Mouse (Mus musculus) heart, embryonic 16.5 days (tissue): Measurements from ENCODE around the gene Gabpb2. TPM values are rescaled to one million over a fixed set of nuclear protein-coding genes. Genes with fewer than 3 reads are reported as not detected.

Experiments
- ATAC-seq: fragments of 200-750 bp; cut with Nextera tagmentation; replicated peaks from 2 replicates; pipeline ENCODE4 v1.8.0; 2017; ENCODE audit warnings: moderate number of reproducible peaks; ENCODE audit not compliant: insufficient read depth, low FRiP score; ENCODE audit errors: extremely low read depth
- H3K27ac ChIP-seq: fragments of 300-500 bp; sonication (generic); 2 replicates; pipeline ENCODE4 v1.5.1; 2014; ENCODE audit warnings: mild to moderate bottlenecking, low read length, control low read depth, moderate library complexity
- H3K27me3 ChIP-seq: fragments of 300-500 bp; sonication (generic); 2 replicates; pipeline ENCODE4 v1.6.1; 2014; ENCODE audit warnings: low read length, mixed read lengths; ENCODE audit not compliant: control insufficient read depth, insufficient read depth
- H3K36me3 ChIP-seq: fragments of 300-500 bp; sonication (generic); 2 replicates; pipeline ENCODE4 v1.6.1; 2014; ENCODE audit not compliant: control insufficient read depth, insufficient read depth
- H3K4me1 ChIP-seq: fragments of 300-500 bp; sonication (generic); 2 replicates; pipeline ENCODE4 v1.6.1; 2014; ENCODE audit warnings: low read length, mixed read lengths; ENCODE audit not compliant: control insufficient read depth, insufficient read depth
- H3K4me2 ChIP-seq: fragments of 300-500 bp; sonication (generic); 2 replicates; pipeline ENCODE4 v1.6.1; 2014; ENCODE audit warnings: low read depth, mild to moderate bottlenecking, control low read depth, low read length
- H3K4me3 ChIP-seq: fragments of 300-500 bp; sonication (generic); 2 replicates; pipeline ENCODE4 v1.5.1; 2014; ENCODE audit warnings: mild to moderate bottlenecking, control low read depth, low read length
- H3K9ac ChIP-seq: fragments of 300-500 bp; sonication (generic); 2 replicates; pipeline ENCODE4 v1.6.1; 2014; ENCODE audit warnings: low read length, control low read depth
- H3K9me3 ChIP-seq: fragments of 300-500 bp; sonication (generic); replicated peaks from 2 replicates; pipeline ENCODE4 v1.6.1; 2016; ENCODE audit warnings: low read length; ENCODE audit not compliant: control insufficient read depth
- WGBS: fragments of 180-500 bp; shearing (Covaris S2); extraction: QIAGEN DNeasy Blood & Tissue Kit; methylation state at CpG from one replicate; pipeline ENCODE4 v1.1.7; 2014; 5-methylcytosine and 5-hydroxymethylcytosine counted together
- polyA plus RNA-seq: library from polyadenylated mRNA; unstranded; fragments of >200 nt; fragmentation: Nextera tagmentation; extraction: Ambion mirVana; gene quantifications from 2 replicates; pipeline ENCODE4 v1.2.1, GENCODE M21; 2015

The Gabpb2 gene
- polyA plus RNA-seq, 1 experiment from 2014 or later: 6.3 TPM

DNA sequence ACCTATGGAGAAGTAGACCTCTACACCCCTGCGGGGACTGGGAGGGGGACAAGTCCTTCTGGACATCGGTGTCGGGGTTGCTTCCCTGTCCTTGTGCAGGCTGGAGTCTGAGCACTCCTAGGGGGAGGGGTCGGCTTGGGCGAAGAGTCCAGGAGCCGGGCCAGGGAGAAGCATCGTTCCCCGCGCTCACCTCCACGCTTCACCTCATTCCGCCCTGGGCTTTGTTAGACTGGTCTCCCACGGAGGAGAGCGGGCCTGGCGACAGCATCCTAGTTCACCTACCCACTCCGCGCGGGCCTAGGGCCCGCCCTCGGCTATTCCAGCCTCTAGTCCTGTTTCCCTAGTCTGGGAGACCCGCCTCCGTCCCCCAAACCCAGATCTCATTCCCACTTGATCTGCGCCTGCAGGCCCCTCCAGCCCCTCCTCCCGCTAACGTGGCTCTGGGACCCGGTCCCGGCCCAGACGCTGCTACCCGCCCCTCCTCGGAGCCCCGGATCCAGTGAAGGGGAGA, 56.6 kb downstream of the Gabpb2 start:
- H3K27ac ChIP-seq: no peak overlapping the region
- H3K27me3 ChIP-seq: no peaks in the 10 kb centered on the region
- no peaks in the 10 kb centered on the region for H3K9me3 ChIP-seq
- H3K4me2 ChIP-seq: peak overlapping the region; percentile 95
- H3K9ac ChIP-seq: peak overlapping the region; percentile 65
- ATAC-seq: no peak
- H3K36me3 ChIP-seq: no peaks in the 10 kb centered on the region
- 3% methylated on average over 30 of the region's 30 CpGs for WGBS
- peaks cover 37% of the 10 kb centered on the region for H3K4me1 ChIP-seq
- peak overlapping the region; percentile 62 for H3K4me3 ChIP-seq

DNA sequence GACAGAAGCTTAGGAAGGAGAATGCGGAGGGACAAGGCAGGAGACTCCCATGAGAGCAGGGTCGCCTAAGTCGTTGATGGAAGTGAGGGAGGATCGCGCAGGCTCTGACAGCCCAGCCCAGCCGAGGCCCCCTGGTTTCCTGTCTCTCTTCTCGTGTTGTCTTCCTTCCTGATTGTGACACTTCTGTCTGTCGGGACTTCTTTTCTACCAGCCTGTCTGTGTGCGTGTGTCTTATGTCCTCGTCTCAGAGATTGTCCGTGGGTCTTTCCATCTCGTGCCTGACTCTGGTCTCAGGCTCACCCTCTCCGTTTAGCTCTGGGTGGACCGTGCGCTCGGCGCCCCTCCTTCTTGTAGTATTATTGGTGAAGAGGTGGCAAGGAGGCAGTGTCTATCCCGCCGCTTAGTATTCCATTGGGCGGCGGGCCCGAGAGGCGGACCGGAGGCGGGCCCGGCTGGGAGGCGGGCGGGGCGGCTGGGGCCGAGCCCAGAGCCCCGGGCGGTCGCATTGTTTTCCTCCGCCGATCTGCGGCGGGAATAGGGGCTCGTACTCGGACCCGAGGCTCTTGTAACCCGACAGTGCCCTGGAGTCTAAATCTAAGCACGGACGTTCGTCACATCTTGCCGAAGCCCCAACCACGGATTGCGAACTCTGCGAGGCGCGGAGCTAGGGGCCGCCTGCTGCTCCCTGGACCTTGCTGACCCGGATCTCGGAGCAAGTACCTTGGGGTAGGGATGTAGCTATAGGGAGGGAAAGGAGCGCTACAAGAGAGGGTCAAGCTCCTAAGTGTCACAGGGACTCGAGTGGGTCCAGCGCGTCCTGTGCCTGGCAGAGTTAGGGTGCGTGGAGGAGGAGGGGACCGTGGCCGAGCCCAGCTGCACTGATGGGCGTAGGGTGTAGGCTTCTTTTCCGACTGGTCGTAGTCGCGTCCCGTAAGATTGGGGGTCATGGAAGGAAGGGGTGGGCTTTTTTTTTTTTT, 57.4 kb downstream of the Gabpb2 start, which contains the start of gene Sema6c:
Gene Sema6c, plus strand, starts transcription at position 471 of the 977 bp plus-strand sequence.
- Histone ChIP-seq H3K9me3 (no peaks in the 10 kb centered on the region), H3K9ac (peak within 1 kb of the TSS; percentile 65), H3K27ac (no peak within 1 kb of the TSS), H3K36me3 (no peaks in the 10 kb centered on the region), H3K27me3 (no peaks in the 10 kb centered on the region), H3K4me1 (peaks cover 37% of the 10 kb centered on the region), H3K4me2 (peak within 1 kb of the TSS; percentile 95), H3K4me3 (peak within 1 kb of the TSS; percentile 62)
- ATAC-seq: peak; percentile 96
- WGBS: under 1% methylated on average over 66 of the region's 66 CpGs

DNA sequence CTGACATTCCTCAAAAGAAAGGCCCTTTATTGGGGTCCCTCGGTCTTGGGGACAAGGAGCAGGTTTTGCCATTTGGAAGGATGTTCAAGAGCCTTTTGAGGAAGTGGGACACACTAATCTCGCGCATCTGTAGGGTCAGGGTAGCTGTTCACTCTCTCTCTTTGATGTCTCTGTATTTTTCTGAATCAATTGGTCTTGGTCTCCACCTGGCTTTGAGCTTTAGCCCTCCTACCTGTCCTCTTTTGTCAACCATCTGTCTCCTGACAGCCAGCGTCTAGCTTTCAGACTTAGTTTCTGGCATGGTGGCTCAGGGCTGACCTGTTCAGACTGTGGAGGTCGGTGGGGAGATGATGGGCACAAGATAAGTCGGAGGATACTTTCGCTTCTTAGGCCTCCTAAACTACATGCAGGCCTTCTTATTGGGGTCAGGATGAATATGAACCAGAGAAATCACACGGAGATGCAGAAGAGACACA, 58.2 kb downstream of the Gabpb2 start:
- Histone ChIP-seq H3K36me3 (no peaks in the 10 kb centered on the region), H3K9ac (peak overlapping the region; percentile 58), H3K4me2 (peak overlapping the region; percentile 95), H3K27me3 (no peaks in the 10 kb centered on the region), H3K27ac (no peak overlapping the region), H3K4me1 (peaks cover 31% of the 10 kb centered on the region), H3K4me3 (peak overlapping the region; percentile 62), H3K9me3 (no peaks in the 10 kb centered on the region)
- WGBS: 19% methylated on average over 8 of the region's 8 CpGs
- no peak for ATAC-seq

DNA sequence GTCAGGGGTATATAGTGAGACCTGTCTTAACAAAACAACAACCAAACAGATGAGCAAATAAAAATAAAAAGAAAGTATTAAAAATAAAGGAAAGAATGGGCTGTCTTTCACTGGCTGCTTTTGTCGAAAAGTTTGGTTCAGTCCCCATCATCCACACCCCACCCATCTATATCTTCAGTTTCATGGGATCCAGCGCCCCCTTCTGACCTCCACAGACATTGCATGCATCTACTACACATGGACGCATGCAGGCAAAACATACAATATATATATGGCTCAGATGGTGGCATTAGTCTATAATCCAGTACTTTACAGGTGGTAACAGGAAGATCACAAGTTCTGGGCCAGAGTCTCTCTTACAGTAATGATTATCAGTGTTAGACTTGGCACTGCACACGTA, 63.8 kb downstream of the Gabpb2 start:
- Histone ChIP-seq H3K4me3 (no peak overlapping the region), H3K27me3 (no peaks in the 10 kb centered on the region), H3K4me1 (no peaks in the 10 kb centered on the region), H3K9ac (no peak overlapping the region), H3K4me2 (no peak overlapping the region), H3K9me3 (no peaks in the 10 kb centered on the region), H3K27ac (no peak overlapping the region), H3K36me3 (no peaks in the 10 kb centered on the region)
- no peak for ATAC-seq
- WGBS: 49% methylated on average over 4 of the region's 4 CpGs

DNA sequence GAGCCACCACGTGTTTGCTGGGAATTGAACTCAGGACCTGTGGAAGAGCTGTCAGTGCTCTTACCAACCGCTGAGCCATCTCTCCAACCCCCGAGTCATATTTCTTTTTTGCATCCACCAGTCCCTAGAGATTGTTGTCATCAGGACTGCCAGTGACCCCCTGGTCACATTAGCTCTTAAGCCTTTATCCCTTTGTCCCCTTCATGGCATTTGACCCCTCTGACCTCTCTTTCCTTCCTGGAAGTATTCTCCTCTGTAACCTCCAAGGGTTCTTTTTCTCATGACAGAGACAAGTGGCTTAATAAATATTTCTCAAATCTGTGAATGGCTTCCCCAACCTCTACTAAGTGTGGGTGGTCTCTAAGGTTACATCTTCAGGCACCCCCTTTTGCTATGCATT, 69.8 kb downstream of the Gabpb2 start:
- no peak for ATAC-seq

DNA sequence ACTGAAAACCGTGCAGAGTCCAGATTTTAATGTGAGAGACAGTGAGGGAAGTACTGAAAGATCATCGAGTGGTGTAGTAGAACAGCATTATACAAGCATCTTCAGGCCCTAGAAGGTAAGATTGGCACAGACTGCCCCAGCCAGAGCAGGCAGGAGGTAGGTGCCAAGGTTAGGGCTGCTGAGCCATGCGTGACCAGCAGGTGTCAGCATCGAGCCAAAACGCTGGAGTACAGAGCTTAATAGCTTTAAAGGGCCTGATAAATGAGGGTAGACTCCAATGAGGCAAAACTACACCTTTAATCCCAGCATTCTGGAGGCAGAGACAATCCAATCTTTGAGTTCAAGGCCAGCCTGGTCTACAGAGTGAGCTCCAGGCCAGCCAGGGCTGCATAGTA, 75.1 kb downstream of the Gabpb2 start:
- no peak overlapping the region for H3K4me2 ChIP-seq
- H3K4me3 ChIP-seq: no peak overlapping the region
- no peak overlapping the region for H3K27ac ChIP-seq
- no peaks in the 10 kb centered on the region for H3K27me3 ChIP-seq
- WGBS: 6% methylated on average over 5 of the region's 5 CpGs
- H3K4me1 ChIP-seq: no peaks in the 10 kb centered on the region
- H3K9ac ChIP-seq: no peak overlapping the region
- ATAC-seq: peak; percentile 64
- H3K9me3 ChIP-seq: no peaks in the 10 kb centered on the region
- peaks cover 4% of the 10 kb centered on the region; the same call in 1 of the 2 replicates for H3K36me3 ChIP-seq

More for the DNA sequence above, 69.8 kb downstream of the Gabpb2 start:
- Histone ChIP-seq H3K27me3 (no peaks in the 10 kb centered on the region), H3K9me3 (no peaks in the 10 kb centered on the region), H3K4me1 (no peaks in the 10 kb centered on the region), H3K27ac (no peak overlapping the region), H3K4me2 (no peak overlapping the region), H3K9ac (no peak overlapping the region), H3K4me3 (no peak overlapping the region), H3K36me3 (no peaks in the 10 kb centered on the region)
- WGBS: 68% methylated on average over 3 of the region's 3 CpGs

DNA sequence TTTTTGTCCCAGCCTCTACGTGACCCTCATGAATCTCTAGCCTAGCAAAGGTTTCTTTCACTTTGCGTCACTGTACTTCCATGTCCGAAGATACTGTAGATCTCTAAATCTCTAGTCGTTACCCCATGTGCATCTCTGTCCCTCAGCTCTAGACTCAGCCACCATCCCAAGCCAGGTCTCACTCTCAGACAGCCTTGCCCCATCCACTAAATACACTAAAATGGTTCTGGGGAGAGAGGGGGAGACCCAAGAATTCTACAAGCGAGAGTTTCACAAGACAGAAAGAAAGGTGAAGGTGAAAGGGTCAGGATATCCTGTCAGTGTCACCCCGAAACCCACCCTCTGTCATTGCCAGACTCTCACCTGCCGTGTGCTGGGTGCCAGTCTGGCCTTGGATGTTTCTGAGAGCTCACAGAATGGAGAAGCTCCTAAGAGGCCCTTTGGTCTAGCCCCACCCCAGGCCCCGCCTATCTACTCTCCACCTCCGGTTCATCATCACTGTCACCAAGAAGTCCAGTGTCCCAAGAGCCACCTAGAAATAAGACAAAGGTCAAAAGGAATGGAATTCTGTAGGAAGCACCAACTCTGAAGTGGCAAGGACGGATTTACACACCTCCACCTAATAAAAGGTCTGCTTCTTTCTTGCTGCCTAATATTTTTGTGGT, 75.6 kb downstream of the Gabpb2 start, which contains the start of gene Tnfaip8l2:
Gene Tnfaip8l2, minus strand, starts transcription at position 409 of the 665 bp plus-strand sequence.
- Histone ChIP-seq H3K9me3 (no peaks in the 10 kb centered on the region), H3K36me3 (peaks cover 4% of the 10 kb centered on the region; the same call in 1 of the 2 replicates), H3K4me3 (peak within 1 kb of the TSS; percentile 6; the same call in 1 of the 2 replicates), H3K27ac (peak within 1 kb of the TSS; percentile 51), H3K4me2 (no peak within 1 kb of the TSS; the same call in 1 of the 2 replicates), H3K9ac (no peak within 1 kb of the TSS; the same call in 1 of the 2 replicates), H3K27me3 (no peaks in the 10 kb centered on the region), H3K4me1 (no peaks in the 10 kb centered on the region)
- WGBS: 73% methylated on average over 10 of the region's 10 CpGs
- no peak for ATAC-seq

DNA sequence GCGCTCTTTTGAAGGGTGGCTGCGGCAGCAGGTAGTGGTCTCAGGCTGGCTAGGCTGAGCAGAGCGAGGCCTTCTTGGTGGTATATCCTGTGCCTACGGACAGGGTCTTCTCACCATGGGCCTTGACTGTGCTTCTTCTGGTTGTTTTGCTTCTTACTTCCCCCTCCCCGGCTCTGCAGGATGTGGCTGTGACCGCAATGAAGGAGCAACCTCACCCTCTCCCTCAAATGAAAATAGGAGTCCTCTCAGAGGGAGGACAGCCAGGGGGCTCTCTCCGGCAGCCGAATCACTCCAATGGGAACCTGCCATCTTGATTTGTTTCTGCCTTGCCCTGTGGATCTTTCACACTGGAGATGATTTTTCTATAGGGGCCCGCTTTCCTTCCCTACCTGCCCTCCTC, 76.2 kb downstream of the Gabpb2 start:
- Histone ChIP-seq H3K36me3 (peaks cover 4% of the 10 kb centered on the region; the same call in 1 of the 2 replicates), H3K9ac (no peak overlapping the region), H3K4me2 (no peak overlapping the region), H3K27ac (peak overlapping the region; percentile 51), H3K4me1 (no peaks in the 10 kb centered on the region), H3K9me3 (no peaks in the 10 kb centered on the region), H3K27me3 (no peaks in the 10 kb centered on the region), H3K4me3 (0 out of 2 replicates have a peak overlapping the region, but pooled peaks have one; percentile 6)
- WGBS: 80% methylated on average over 9 of the region's 9 CpGs
- no peak for ATAC-seq
